Mouse (Mus musculus): ENCODE measurements around the gene Mosmo. TPM values are rescaled to one million over a fixed set of nuclear protein-coding genes. Genes with fewer than 3 reads are reported as not detected.

Mosmo gene
- polyA plus RNA-seq (2014; fragmentation: Nextera tagmentation; extraction: Ambion mirVana): 14.6 and 23.9 TPM in 2 replicates

DNA sequence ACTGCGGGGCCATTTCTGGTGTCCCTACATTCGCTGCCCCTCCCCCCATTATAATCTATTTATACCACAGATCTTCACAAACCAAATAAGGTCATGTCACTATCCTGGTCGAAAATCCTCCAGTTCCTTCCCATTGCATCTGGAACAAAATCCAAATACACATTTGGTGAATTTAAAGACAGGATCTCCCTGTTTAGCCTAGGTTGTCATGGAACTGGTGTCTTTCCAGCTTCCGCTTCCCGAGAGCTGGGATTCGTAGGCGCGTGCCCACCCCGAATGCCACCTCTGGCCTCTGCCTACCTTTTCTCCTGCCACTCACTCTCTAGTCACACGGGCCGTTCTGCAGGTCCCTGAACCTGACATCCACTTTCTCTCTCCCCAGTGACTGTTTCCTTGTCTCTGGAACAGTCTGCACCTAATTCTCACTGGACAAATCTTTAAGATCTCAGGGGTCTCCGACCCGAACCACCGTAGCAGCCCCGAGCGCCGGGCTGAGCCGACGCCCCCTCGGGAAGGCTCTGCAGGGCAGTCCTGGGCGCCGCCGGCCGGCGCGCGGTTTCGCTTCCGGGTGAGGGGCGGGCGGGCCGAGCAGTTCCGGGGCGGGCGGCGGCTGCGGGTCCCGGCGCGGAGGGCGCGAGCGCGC is at the start of gene Mosmo:
Gene Mosmo, plus strand, starts transcription at position 618 of the 643 bp plus-strand sequence.
- H3K9me3 ChIP-seq (ENCODE audit: control insufficient read depth, low read length): no peaks in the 10 kb centered on the region
- ATAC-seq (ENCODE audit: low FRiP score, low TSS enrichment): peak; percentile 96
- H3K4me1 ChIP-seq (ENCODE audit: control insufficient read depth, insufficient read depth, low read length): peaks cover 15% of the 10 kb centered on the region; the same call in 1 of the 2 replicates
- H3K36me3 ChIP-seq (ENCODE audit: control insufficient read depth, insufficient read depth, low read length): no peaks in the 10 kb centered on the region
- H3K4me3 ChIP-seq (ENCODE audit: low read length): peak within 1 kb of the TSS; percentile 83
- peak within 1 kb of the TSS; percentile 81 for H3K4me2 ChIP-seq (replicated peaks; ENCODE audit: low read depth, low read length)
- no peaks in the 10 kb centered on the region for H3K27me3 ChIP-seq (ENCODE audit: control insufficient read depth, insufficient read depth, low read length)
- 1% methylated on average over 30 of the region's 44 CpGs for WGBS
- H3K9ac ChIP-seq (ENCODE audit: low read depth, low read length): peak within 1 kb of the TSS; percentile 89
- H3K27ac ChIP-seq (ENCODE audit: low read depth, low read length): peak within 1 kb of the TSS; percentile 67

DNA sequence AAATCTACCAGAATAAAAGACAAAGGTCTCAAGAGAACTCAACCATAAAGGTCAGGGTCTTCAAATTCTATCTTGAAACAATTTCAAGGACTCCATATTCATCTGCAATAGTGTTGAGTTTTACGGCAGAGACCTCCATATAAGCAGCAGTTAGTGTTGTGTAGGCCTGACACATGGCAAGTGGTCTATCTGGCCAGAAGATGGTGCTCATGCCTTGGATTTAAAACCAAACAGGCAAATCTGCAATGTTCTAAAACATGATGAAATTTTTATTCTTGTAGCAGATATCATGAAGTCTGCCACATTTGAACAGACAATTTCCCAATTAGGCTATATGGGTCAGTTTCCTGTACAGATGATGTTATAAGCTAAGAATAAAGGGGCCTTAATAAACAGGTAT is 44.9 kb upstream of the Mosmo start:
- 77% methylated on average over 1 of the region's 1 CpGs for WGBS
- no peaks in the 10 kb centered on the region for H3K27me3 ChIP-seq (ENCODE audit: control insufficient read depth, insufficient read depth, low read length)
- no peak overlapping the region for H3K27ac ChIP-seq (ENCODE audit: low read depth, low read length)
- H3K4me3 ChIP-seq (ENCODE audit: low read length): no peak overlapping the region
- ATAC-seq (ENCODE audit: low FRiP score, low TSS enrichment): no peak
- H3K36me3 ChIP-seq (ENCODE audit: control insufficient read depth, insufficient read depth, low read length): peaks cover 1% of the 10 kb centered on the region; the same call in 1 of the 2 replicates
- H3K9me3 ChIP-seq (ENCODE audit: control insufficient read depth, low read length): no peaks in the 10 kb centered on the region
- no peak overlapping the region for H3K9ac ChIP-seq (ENCODE audit: low read depth, low read length)
- no peak overlapping the region for H3K4me2 ChIP-seq (replicated peaks; ENCODE audit: low read depth, low read length)
- H3K4me1 ChIP-seq (ENCODE audit: control insufficient read depth, insufficient read depth, low read length): peaks cover 8% of the 10 kb centered on the region; the same call in 1 of the 2 replicates

DNA sequence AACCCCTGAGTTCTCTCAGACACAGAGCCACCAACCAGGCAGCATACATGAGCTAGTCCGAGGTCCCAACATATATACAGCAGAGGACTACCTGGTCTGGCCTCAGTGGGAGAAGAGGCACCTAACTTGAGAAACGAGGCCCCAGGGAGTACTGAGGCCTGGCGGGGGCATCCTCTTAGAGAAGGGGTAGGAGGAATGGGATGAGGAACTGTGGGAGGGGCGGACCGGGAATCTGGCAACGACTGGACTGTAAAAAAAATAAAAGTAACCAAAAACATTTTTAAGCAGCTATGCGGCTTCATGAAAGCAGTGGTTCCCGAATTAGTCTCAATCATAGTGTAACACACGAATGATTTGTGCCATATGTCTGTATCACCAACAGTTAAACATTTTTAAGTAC is 43.1 kb upstream of the Mosmo start:
- peak; percentile 24; the same call in 1 of the 2 replicates for ATAC-seq (ENCODE audit: low FRiP score, low TSS enrichment)

DNA sequence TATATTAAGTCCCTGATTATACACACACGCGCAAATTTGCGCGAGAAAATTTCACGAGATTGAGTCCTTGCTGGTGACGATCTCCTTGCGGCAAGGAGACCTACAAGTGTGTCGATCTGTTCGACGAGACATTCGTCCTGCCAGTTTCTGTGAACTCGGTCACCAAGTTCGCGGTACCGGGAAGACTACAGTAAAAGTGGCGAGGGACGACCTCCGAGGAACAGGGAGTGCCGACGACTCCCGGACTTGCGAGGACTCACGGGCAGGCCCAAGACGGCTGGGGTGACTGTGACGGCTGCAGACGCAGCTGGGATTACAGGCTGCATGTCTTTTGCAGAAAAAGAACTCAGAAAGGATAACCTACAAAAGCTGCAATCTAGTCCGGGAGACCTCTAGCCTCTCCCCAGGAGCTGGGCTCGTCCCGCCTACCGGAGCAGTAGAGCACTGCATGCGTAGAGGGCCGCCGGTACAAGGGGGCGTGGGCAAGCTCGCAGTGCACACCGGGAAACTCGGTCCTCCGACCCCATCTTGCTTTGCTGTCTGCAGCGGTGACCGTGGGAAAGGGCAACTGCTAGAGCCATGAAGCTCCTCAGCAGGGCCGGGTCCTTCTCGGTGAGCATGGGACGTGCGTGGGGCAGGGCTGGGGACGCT is 42.6 kb upstream of the Mosmo start, which contains the start of gene Uqcrc2:
Gene Uqcrc2, plus strand, starts transcription at position 466 of the 651 bp plus-strand sequence.
- Histone ChIP-seq H3K27ac (ENCODE audit: low read depth, low read length) (peak within 1 kb of the TSS; percentile 90), H3K4me2 (replicated peaks; ENCODE audit: low read depth, low read length) (peak within 1 kb of the TSS; percentile 70), H3K9me3 (ENCODE audit: control insufficient read depth, low read length) (no peaks in the 10 kb centered on the region), H3K4me1 (ENCODE audit: control insufficient read depth, insufficient read depth, low read length) (peaks cover 8% of the 10 kb centered on the region; the same call in 1 of the 2 replicates), H3K36me3 (ENCODE audit: control insufficient read depth, insufficient read depth, low read length) (peaks cover 23% of the 10 kb centered on the region), H3K4me3 (ENCODE audit: low read length) (peak within 1 kb of the TSS; percentile 96), H3K27me3 (ENCODE audit: control insufficient read depth, insufficient read depth, low read length) (no peaks in the 10 kb centered on the region), H3K9ac (ENCODE audit: low read depth, low read length) (peak within 1 kb of the TSS; percentile 96)
- ATAC-seq (ENCODE audit: low FRiP score, low TSS enrichment): peak; percentile 99
- under 1% methylated on average over 45 of the region's 45 CpGs for WGBS

More for the DNA sequence above, 43.1 kb upstream of the Mosmo start:
- peaks cover 8% of the 10 kb centered on the region; the same call in 1 of the 2 replicates for H3K4me1 ChIP-seq (ENCODE audit: control insufficient read depth, insufficient read depth, low read length)
- H3K9me3 ChIP-seq (ENCODE audit: control insufficient read depth, low read length): no peaks in the 10 kb centered on the region
- peak overlapping the region; percentile 90; the same call in 1 of the 2 replicates for H3K27ac ChIP-seq (ENCODE audit: low read depth, low read length)
- H3K36me3 ChIP-seq (ENCODE audit: control insufficient read depth, insufficient read depth, low read length): peaks cover 17% of the 10 kb centered on the region
- WGBS: 9% methylated on average over 9 of the region's 9 CpGs
- H3K4me3 ChIP-seq (ENCODE audit: low read length): peak overlapping the region; percentile 96
- H3K4me2 ChIP-seq (replicated peaks; ENCODE audit: low read depth, low read length): peak overlapping the region; percentile 70
- H3K9ac ChIP-seq (ENCODE audit: low read depth, low read length): peak overlapping the region; percentile 96
- no peaks in the 10 kb centered on the region for H3K27me3 ChIP-seq (ENCODE audit: control insufficient read depth, insufficient read depth, low read length)

DNA sequence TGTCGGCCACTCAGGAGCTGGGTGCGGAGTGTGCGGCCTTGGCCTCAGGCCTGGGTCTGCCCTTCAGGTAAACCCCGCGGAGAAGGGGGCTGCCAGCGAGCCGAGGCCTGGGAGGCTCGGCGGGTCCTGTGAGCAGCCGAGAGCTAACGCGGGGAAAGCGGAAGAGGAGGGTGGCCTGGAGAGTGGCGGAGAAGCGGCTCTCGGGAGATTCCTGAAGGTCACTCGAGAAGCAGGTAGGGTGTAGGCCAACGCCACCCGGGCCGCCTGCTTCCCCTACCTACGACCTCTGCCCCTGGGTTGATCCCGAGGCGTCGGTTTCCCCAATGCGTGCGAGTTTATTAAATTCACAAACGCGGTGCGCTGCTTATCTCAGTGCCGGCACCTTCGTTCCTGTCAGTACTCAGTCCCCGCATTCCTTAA is 42.0 kb upstream of the Mosmo start:
- Histone ChIP-seq H3K4me3 (ENCODE audit: low read length) (peak overlapping the region; percentile 96), H3K9ac (ENCODE audit: low read depth, low read length) (peak overlapping the region; percentile 96), H3K4me1 (ENCODE audit: control insufficient read depth, insufficient read depth, low read length) (peaks cover 8% of the 10 kb centered on the region; the same call in 1 of the 2 replicates), H3K36me3 (ENCODE audit: control insufficient read depth, insufficient read depth, low read length) (peaks cover 28% of the 10 kb centered on the region), H3K27ac (ENCODE audit: low read depth, low read length) (peak overlapping the region; percentile 90), H3K4me2 (replicated peaks; ENCODE audit: low read depth, low read length) (peak overlapping the region; percentile 70), H3K9me3 (ENCODE audit: control insufficient read depth, low read length) (no peaks in the 10 kb centered on the region), H3K27me3 (ENCODE audit: control insufficient read depth, insufficient read depth, low read length) (no peaks in the 10 kb centered on the region)
- 0% methylated on average over 32 of the region's 32 CpGs for WGBS
- no peak; the same call in 1 of the 2 replicates for ATAC-seq (ENCODE audit: low FRiP score, low TSS enrichment)

DNA sequence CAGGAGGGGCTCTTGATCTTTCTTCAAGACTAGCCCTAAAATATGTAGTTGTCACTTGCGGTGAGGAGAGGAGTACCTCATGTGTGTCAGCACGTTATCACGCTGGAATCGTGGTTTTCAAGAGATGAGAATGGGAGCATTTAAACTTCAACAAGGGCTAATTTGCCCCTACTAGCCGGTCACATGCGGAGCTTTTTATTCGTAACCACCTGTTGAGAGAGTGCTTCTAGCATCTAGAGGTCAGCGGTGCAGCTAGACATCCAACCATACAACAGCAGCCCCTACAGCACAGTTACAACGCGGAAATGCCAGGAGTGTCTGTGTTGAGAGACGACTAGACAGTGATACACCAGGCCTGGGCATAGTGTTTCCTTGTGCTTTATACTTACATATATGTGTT is 41.6 kb upstream of the Mosmo start:
- no peaks in the 10 kb centered on the region for H3K9me3 ChIP-seq (ENCODE audit: control insufficient read depth, low read length)
- peak overlapping the region; percentile 90; the same call in 1 of the 2 replicates for H3K27ac ChIP-seq (ENCODE audit: low read depth, low read length)
- H3K4me2 ChIP-seq (replicated peaks; ENCODE audit: low read depth, low read length): peak overlapping the region; percentile 70
- peaks cover 8% of the 10 kb centered on the region; the same call in 1 of the 2 replicates for H3K4me1 ChIP-seq (ENCODE audit: control insufficient read depth, insufficient read depth, low read length)
- ATAC-seq (ENCODE audit: low FRiP score, low TSS enrichment): no peak
- H3K27me3 ChIP-seq (ENCODE audit: control insufficient read depth, insufficient read depth, low read length): no peaks in the 10 kb centered on the region
- H3K4me3 ChIP-seq (ENCODE audit: low read length): peak overlapping the region; percentile 96
- H3K9ac ChIP-seq (ENCODE audit: low read depth, low read length): peak overlapping the region; percentile 96
- WGBS: 1% methylated on average over 11 of the region's 11 CpGs
- peaks cover 32% of the 10 kb centered on the region for H3K36me3 ChIP-seq (ENCODE audit: control insufficient read depth, insufficient read depth, low read length)

GRCm38 (mm10) chr7:120643217-120643616 is 34.2 kb upstream of the Mosmo start:
- Histone ChIP-seq H3K4me1 (ENCODE audit: control insufficient read depth, insufficient read depth, low read length) (no peaks in the 10 kb centered on the region), H3K4me3 (ENCODE audit: low read length) (no peak overlapping the region), H3K9me3 (ENCODE audit: control insufficient read depth, low read length) (no peaks in the 10 kb centered on the region), H3K4me2 (replicated peaks; ENCODE audit: low read depth, low read length) (no peak overlapping the region), H3K27ac (ENCODE audit: low read depth, low read length) (no peak overlapping the region), H3K27me3 (ENCODE audit: control insufficient read depth, insufficient read depth, low read length) (no peaks in the 10 kb centered on the region), H3K36me3 (ENCODE audit: control insufficient read depth, insufficient read depth, low read length) (peaks cover 86% of the 10 kb centered on the region), H3K9ac (ENCODE audit: low read depth, low read length) (no peak overlapping the region)
- 74% methylated on average over 4 of the region's 4 CpGs for WGBS
- no peak for ATAC-seq (ENCODE audit: low FRiP score, low TSS enrichment)

DNA sequence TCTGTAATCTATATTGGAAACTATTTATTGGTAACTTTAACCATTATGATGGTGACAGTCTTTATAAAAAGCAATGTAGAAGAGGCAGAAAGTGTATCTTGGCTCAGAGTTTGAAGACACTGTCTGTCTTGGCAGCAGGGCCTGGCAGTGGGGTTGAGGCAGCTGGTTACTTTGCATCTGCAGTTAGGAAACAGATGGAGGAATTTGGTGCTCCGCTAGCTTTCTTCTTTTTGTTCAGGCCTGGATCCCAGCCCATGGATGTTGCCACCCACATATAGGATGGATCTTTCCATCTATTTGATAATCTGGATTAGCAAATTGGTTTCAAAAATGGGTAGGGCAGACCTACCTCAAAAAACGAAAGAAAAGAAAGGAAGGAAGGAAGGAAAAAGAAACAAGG is 29.6 kb upstream of the Mosmo start:
- 81% methylated on average over 2 of the region's 2 CpGs for WGBS
- Histone ChIP-seq H3K9me3 (ENCODE audit: control insufficient read depth, low read length) (no peaks in the 10 kb centered on the region), H3K27ac (ENCODE audit: low read depth, low read length) (no peak overlapping the region), H3K4me2 (replicated peaks; ENCODE audit: low read depth, low read length) (no peak overlapping the region), H3K4me3 (ENCODE audit: low read length) (no peak overlapping the region), H3K4me1 (ENCODE audit: control insufficient read depth, insufficient read depth, low read length) (no peaks in the 10 kb centered on the region), H3K9ac (ENCODE audit: low read depth, low read length) (no peak overlapping the region), H3K36me3 (ENCODE audit: control insufficient read depth, insufficient read depth, low read length) (peaks cover 93% of the 10 kb centered on the region), H3K27me3 (ENCODE audit: control insufficient read depth, insufficient read depth, low read length) (no peaks in the 10 kb centered on the region)
- no peak for ATAC-seq (ENCODE audit: low FRiP score, low TSS enrichment)

GRCm38 (mm10) chr7:120662079-120662478 is 15.3 kb upstream of the Mosmo start:
- Histone ChIP-seq H3K9ac (ENCODE audit: low read depth, low read length) (no peak overlapping the region), H3K4me3 (ENCODE audit: low read length) (no peak overlapping the region), H3K9me3 (ENCODE audit: control insufficient read depth, low read length) (no peaks in the 10 kb centered on the region), H3K27me3 (ENCODE audit: control insufficient read depth, insufficient read depth, low read length) (no peaks in the 10 kb centered on the region), H3K36me3 (ENCODE audit: control insufficient read depth, insufficient read depth, low read length) (peaks cover 30% of the 10 kb centered on the region), H3K4me2 (replicated peaks; ENCODE audit: low read depth, low read length) (no peak overlapping the region), H3K27ac (ENCODE audit: low read depth, low read length) (no peak overlapping the region), H3K4me1 (ENCODE audit: control insufficient read depth, insufficient read depth, low read length) (no peaks in the 10 kb centered on the region)
- ATAC-seq (ENCODE audit: low FRiP score, low TSS enrichment): no peak
- WGBS: 93% methylated on average over 4 of the region's 4 CpGs
